Mouse (Mus musculus): ENCODE data around the gene Rbm41. TPM values are rescaled to one million over a fixed set of nuclear protein-coding genes. Genes with fewer than 3 reads are reported as not detected.

Gene Rbm41
- polyA plus RNA-seq (2012; ENCODE audit: insufficient read depth, low replicate concordance): 0.58 TPM in 1 of 2 replicates, not detected in the other

- TF ChIP-seq GATA1 (IDR thresholded peaks at IDR 0.05; ENCODE audit: borderline replicate concordance, low read length): no peak
- TF ChIP-seq FLI1 (IDR thresholded peaks at IDR 0.05; ENCODE audit: low read length): no peak
- Histone ChIP-seq H3K4me1 (peaks cover 8% of the 10 kb centered on the region; the same call in 1 of the 2 replicates), H3K27me3 (replicated peaks) (peaks cover 2% of the 10 kb centered on the region), H3K4me3 (replicated peaks) (peak within 1 kb of the TSS; percentile 92), H3K36me3 (replicated peaks; ENCODE audit: low read length) (peaks cover 21% of the 10 kb centered on the region), H3K9me3 (no peaks in the 10 kb centered on the region)
Observed at GRCm38 (mm10) chrX:139997740-139998690, at the start of gene Rbm41. Gene Rbm41, minus strand, starts transcription at chrX:139998595.

- H3K9me3 ChIP-seq: no peaks in the 10 kb centered on the region
- peaks cover 8% of the 10 kb centered on the region; the same call in 1 of the 2 replicates for H3K4me1 ChIP-seq
- H3K4me3 ChIP-seq (replicated peaks): peak overlapping the region; percentile 92
- TF ChIP-seq FLI1 (IDR thresholded peaks at IDR 0.05; ENCODE audit: low read length) (no peak), GATA1 (IDR thresholded peaks at IDR 0.05; ENCODE audit: borderline replicate concordance, low read length) (no peak)
- H3K36me3 ChIP-seq (replicated peaks; ENCODE audit: low read length): peaks cover 14% of the 10 kb centered on the region
- H3K27me3 ChIP-seq (replicated peaks): peaks cover 4% of the 10 kb centered on the region
Observed at GRCm38 (mm10) chrX:139998691-139999065, 283 bp upstream of the Rbm41 start.

- Histone ChIP-seq H3K36me3 (replicated peaks; ENCODE audit: low read length) (peaks cover 6% of the 10 kb centered on the region), H3K27me3 (replicated peaks) (no peaks in the 10 kb centered on the region), H3K9me3 (no peaks in the 10 kb centered on the region), H3K4me3 (replicated peaks) (no peak overlapping the region), H3K4me1 (peaks cover 8% of the 10 kb centered on the region; the same call in 1 of the 2 replicates)
- TF ChIP-seq FLI1 (IDR thresholded peaks at IDR 0.05; ENCODE audit: low read length): no peak
- TF ChIP-seq GATA1 (IDR thresholded peaks at IDR 0.05; ENCODE audit: borderline replicate concordance, low read length): no peak
Observed at GRCm38 (mm10) chrX:139982115-139982514, 16.3 kb downstream of the Rbm41 start.

- H3K9me3 ChIP-seq: no peaks in the 10 kb centered on the region
- no peaks in the 10 kb centered on the region for H3K36me3 ChIP-seq (replicated peaks; ENCODE audit: low read length)
- peaks cover 2% of the 10 kb centered on the region for H3K27me3 ChIP-seq (replicated peaks)
- no peak for TF ChIP-seq GATA1 (IDR thresholded peaks at IDR 0.05; ENCODE audit: borderline replicate concordance, low read length)
- no peak for TF ChIP-seq FLI1 (IDR thresholded peaks at IDR 0.05; ENCODE audit: low read length)
- H3K4me1 ChIP-seq: no peaks in the 10 kb centered on the region
- no peak overlapping the region for H3K4me3 ChIP-seq (replicated peaks)
Observed at GRCm38 (mm10) chrX:139933507-139933906, 64.9 kb downstream of the Rbm41 start.

GRCm38 (mm10) chrX:139932472-139932871, 65.9 kb downstream of the Rbm41 start:
- TF ChIP-seq GATA1 (IDR thresholded peaks at IDR 0.05; ENCODE audit: borderline replicate concordance, low read length) (no peak), FLI1 (IDR thresholded peaks at IDR 0.05; ENCODE audit: low read length) (no peak)
- Histone ChIP-seq H3K9me3 (no peaks in the 10 kb centered on the region), H3K27me3 (replicated peaks) (peaks cover 2% of the 10 kb centered on the region), H3K4me1 (no peaks in the 10 kb centered on the region), H3K36me3 (replicated peaks; ENCODE audit: low read length) (no peaks in the 10 kb centered on the region), H3K4me3 (replicated peaks) (no peak overlapping the region)

- Histone ChIP-seq H3K36me3 (replicated peaks; ENCODE audit: low read length) (no peaks in the 10 kb centered on the region), H3K27me3 (replicated peaks) (no peaks in the 10 kb centered on the region), H3K9me3 (no peaks in the 10 kb centered on the region), H3K4me1 (no peaks in the 10 kb centered on the region), H3K4me3 (replicated peaks) (no peak overlapping the region)
- TF ChIP-seq FLI1 (IDR thresholded peaks at IDR 0.05; ENCODE audit: low read length) (no peak), GATA1 (IDR thresholded peaks at IDR 0.05; ENCODE audit: borderline replicate concordance, low read length) (no peak)
Observed at GRCm38 (mm10) chrX:139920572-139920971, 77.8 kb downstream of the Rbm41 start.

GRCm38 (mm10) chrX:139891387-139891786, 107.0 kb downstream of the Rbm41 start:
- H3K4me3 ChIP-seq (replicated peaks): no peak overlapping the region
- TF ChIP-seq FLI1 (IDR thresholded peaks at IDR 0.05; ENCODE audit: low read length): no peak
- no peak for TF ChIP-seq GATA1 (IDR thresholded peaks at IDR 0.05; ENCODE audit: borderline replicate concordance, low read length)
- H3K36me3 ChIP-seq (replicated peaks; ENCODE audit: low read length): no peaks in the 10 kb centered on the region
- 0 out of 2 replicates have a peak, but pooled peaks cover 2% of the 10 kb centered on the region for H3K9me3 ChIP-seq
- H3K27me3 ChIP-seq (replicated peaks): peaks cover 7% of the 10 kb centered on the region
- no peaks in the 10 kb centered on the region for H3K4me1 ChIP-seq

GRCm38 (mm10) chrX:139883221-139883620, 115.2 kb downstream of the Rbm41 start:
- H3K4me3 ChIP-seq (replicated peaks): no peak overlapping the region
- H3K9me3 ChIP-seq: no peaks in the 10 kb centered on the region
- TF ChIP-seq FLI1 (IDR thresholded peaks at IDR 0.05; ENCODE audit: low read length) (no peak), GATA1 (IDR thresholded peaks at IDR 0.05; ENCODE audit: borderline replicate concordance, low read length) (no peak)
- H3K4me1 ChIP-seq: no peaks in the 10 kb centered on the region
- no peaks in the 10 kb centered on the region for H3K36me3 ChIP-seq (replicated peaks; ENCODE audit: low read length)
- peaks cover 8% of the 10 kb centered on the region for H3K27me3 ChIP-seq (replicated peaks)

- TF ChIP-seq GATA1 (IDR thresholded peaks at IDR 0.05; ENCODE audit: borderline replicate concordance, low read length) (no peak), FLI1 (IDR thresholded peaks at IDR 0.05; ENCODE audit: low read length) (no peak)
- H3K4me3 ChIP-seq (replicated peaks): no peak overlapping the region
- H3K9me3 ChIP-seq: no peaks in the 10 kb centered on the region
- no peaks in the 10 kb centered on the region for H3K36me3 ChIP-seq (replicated peaks; ENCODE audit: low read length)
- peaks cover 24% of the 10 kb centered on the region for H3K27me3 ChIP-seq (replicated peaks)
- H3K4me1 ChIP-seq: no peaks in the 10 kb centered on the region
Observed at GRCm38 (mm10) chrX:139877936-139878335, 120.5 kb downstream of the Rbm41 start.

- H3K36me3 ChIP-seq (replicated peaks; ENCODE audit: low read length): no peaks in the 10 kb centered on the region
- H3K9me3 ChIP-seq: no peaks in the 10 kb centered on the region
- H3K4me3 ChIP-seq (replicated peaks): no peak overlapping the region
- no peaks in the 10 kb centered on the region for H3K4me1 ChIP-seq
- TF ChIP-seq FLI1 (IDR thresholded peaks at IDR 0.05; ENCODE audit: low read length): no peak
- TF ChIP-seq GATA1 (IDR thresholded peaks at IDR 0.05; ENCODE audit: borderline replicate concordance, low read length): no peak
- peaks cover 31% of the 10 kb centered on the region for H3K27me3 ChIP-seq (replicated peaks)
Observed at GRCm38 (mm10) chrX:139877105-139877504, 121.3 kb downstream of the Rbm41 start.

All from megakaryocyte, embryonic 14.5 days (primary cell).